Comparison of ENCODE assay signal across 14 mouse cellular contexts in the genomic region with DNA sequence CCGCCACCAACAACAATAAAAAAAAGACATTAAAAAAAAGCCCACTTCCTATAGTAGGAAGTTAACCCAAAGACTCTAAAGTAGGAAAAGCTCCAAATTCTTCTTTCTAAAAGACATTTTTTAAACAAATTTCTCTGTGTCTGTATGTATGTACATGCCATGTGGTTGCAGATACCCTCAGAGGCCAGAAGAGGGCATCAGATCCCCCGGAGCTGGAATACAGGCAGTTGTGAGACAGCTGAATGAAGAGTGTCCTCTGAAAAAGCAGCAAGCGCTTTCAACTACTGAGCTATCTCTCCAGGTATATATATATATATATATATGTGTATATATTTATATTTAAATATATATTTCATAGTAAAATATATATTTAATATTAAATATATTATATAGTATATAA. TPM values are rescaled to one million over a fixed set of nuclear protein-coding genes. Genes with fewer than 3 reads are reported as not detected.
DNase-seq lines count a peak whose midpoint lies in the region; TF ChIP-seq lines count a peak whose summit lies in the region.
"Had no signal": no experiment of that assay in that cellular context is flagged by ENCODE, and none has a peak within 500 bp of the region (broad histone marks: within the 10 kb centered on the region; RNA-seq: fewer than 3 reads in every experiment).

No protein-coding gene starts in this region.

- 0 out of 2 replicates have a peak, but pooled peaks have one; percentile 10 for TF ChIP-seq CTCF in lung, adult 2 months (IDR thresholded peaks at IDR 0.05; ENCODE audit: insufficient read depth, low read length)

- no peaks in the 10 kb centered on the region for H3K4me1 ChIP-seq in lung, adult 2 months (ENCODE audit: control insufficient read depth, insufficient read depth, low read length)
- H3K4me1 ChIP-seq: lung, embryonic 15.5 days; midbrain, embryonic 15.5 days; stomach, embryonic 15.5 days had no signal

- TF ChIP-seq POLR2A in lung, adult 2 months (IDR thresholded peaks at IDR 0.05; ENCODE audit: borderline replicate concordance, extremely low read depth, low read depth, low read length), result no peak

- WGBS in lung, adult 2 months, result 81% methylated on average over 3 of the region's 3 CpGs

- H3K4me3 ChIP-seq in lung, adult 2 months (replicated peaks; ENCODE audit: extremely low read depth, low read depth, low read length), result no peak overlapping the region
- H3K4me3 ChIP-seq: heart, embryonic 10.5 days; lung, embryonic 15.5 days; midbrain, embryonic 15.5 days; stomach, embryonic 15.5 days had no signal

- DNase-seq in embryo, embryonic 10 days (ENCODE audit: low spot score), result peak; percentile 35
- no peak for DNase-seq in embryo, embryonic 11 days
- no peak for DNase-seq in lung, adult 2 months
- DNase-seq in lung, postnatal 14 days, result no peak
- DNase-seq in NIH3T3 (ENCODE audit: low read depth), result peak; percentile 31
- peak; percentile 17 for DNase-seq in induced T-regulatory cell, adult 2 months (ENCODE audit: low read depth)
- DNase-seq in cerebellum, adult 9-10 months, result no peak
- DNase-seq in thymus, postnatal 10 days (ENCODE audit: low spot score in 2 of 2), result no peak
- DNase-seq: cerebellum, adult 11 months; right cerebral cortex, postnatal 25 days had no signal

RNA-seq across cellular contexts. Expression of a gene that starts 31.1 kb away (rescaled TPM):
- polyA plus RNA-seq in lung, adult 2 months (2012; rRNA removed), result 0.01 and 0.04 TPM in 2 replicates

Comparison
In these comparisons a context has a peak if more than half of its experiments do, and no peak if none do; other contexts are left out.
1. DNase-seq: peak in embryo, embryonic 10 days (single experiment), NIH3T3 (single experiment) and induced T-regulatory cell, adult 2 months (single experiment); none in embryo, embryonic 11 days (single experiment), lung, adult 2 months (single experiment), lung, postnatal 14 days (single experiment), cerebellum, adult 9-10 months (single experiment) and thymus, postnatal 10 days (0 of 2).